Mouse (Mus musculus): ENCODE measurements at regions not wholly inside any gene's neighbourhood (a gene's known extent, or its start where the extent isn't known, plus 50 kb on each side); places are given as distances from the start of the nearest gene placed in this dataset.

DNA sequence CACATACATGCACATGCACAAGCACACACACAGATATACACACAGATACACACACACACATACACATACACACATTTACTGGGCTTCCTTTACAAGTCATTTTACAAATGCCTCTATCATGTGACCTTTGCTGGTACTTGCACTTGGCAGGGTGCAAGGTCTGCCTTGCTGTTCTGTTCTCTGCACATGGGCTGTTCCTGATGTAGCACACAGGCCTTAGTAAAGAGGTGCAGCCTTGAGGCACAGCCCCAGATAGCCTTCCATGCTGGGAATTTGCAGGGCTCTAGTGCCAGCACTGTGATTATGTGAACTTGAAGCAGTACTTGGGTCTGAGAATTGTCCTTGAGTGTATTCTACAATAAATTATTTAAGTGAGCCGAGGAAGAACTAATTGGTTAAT, 133.9 kb upstream of the Myt1l start:
- TF ChIP-seq GATA4 (IDR thresholded peaks at IDR 0.05; ENCODE audit: insufficient replicate concordance, low read length), result no peak

DNA sequence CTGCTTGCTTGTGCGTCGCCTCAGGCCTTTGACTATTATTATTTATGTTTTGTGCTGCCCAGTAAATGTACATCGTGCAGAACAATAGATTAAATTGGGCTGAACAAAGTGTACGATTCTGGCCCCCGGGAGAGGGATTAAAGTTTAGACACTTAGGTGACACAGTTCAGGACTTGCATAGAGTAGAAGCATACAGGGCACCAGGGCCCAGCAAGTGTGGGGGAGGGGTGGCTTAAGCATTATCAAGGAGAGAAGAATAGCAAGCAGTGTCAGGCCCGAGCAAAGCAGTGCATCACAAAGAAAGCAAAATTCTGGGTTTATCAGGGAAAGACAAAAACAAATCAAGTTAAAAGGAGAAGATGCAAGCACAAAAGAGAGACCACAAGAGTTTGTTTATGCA, 133.3 kb upstream of the Myt1l start:
- no peak for TF ChIP-seq GATA4 (IDR thresholded peaks at IDR 0.05; ENCODE audit: insufficient replicate concordance, low read length)

DNA sequence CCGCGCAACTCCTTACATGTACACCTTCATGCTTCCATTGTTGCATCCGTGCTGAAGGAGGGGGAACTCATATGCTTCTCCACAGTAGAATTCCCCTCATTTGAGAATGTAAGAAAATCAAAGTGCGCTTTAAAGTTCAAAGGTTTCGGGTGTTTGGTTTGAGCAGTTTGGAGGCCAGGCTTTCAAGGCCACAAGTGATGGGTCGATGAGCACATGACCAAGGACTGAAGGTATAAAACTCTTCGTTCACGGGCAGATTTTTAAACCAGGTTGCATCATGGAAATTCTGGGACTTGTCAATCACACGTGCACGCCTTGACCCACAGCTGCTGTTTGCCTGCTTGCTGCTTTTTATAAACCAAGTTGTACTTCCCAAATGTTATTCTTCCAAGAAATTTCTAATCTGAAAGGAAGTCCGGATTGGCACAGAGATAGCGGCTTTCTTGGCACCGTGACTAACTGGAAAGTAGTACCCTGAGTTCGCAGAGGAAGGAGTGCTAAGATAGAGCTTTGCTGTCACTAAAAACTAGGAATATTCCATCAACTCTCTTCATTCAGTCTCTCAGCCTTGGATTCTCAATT, 132.7 kb upstream of the Myt1l start:
- TF ChIP-seq GATA4 (IDR thresholded peaks at IDR 0.05; ENCODE audit: insufficient replicate concordance, low read length), result 0 out of 2 replicates have a peak, but pooled peaks have one; percentile 13

DNA sequence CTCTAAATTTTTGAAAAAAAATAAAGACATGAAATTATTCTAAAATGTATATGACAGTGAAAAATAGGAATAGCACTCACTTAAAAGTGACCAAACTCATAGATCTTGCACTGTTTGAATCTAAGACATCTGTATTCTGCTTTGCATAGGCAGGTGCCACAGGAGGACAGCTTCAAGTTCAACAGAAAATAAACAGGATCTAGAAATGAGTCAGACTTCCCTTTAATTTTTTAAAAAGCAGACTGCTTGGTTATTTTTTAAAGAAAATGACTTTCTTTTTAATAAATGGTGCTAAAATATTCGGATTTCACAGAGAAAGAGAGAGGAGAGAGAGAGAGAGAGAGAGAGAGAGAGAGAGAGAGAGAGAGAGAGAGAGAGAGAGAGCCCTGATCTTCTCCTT, 123.8 kb upstream of the Myt1l start:
- no peak for TF ChIP-seq GATA4 (IDR thresholded peaks at IDR 0.05; ENCODE audit: insufficient replicate concordance, low read length)

DNA sequence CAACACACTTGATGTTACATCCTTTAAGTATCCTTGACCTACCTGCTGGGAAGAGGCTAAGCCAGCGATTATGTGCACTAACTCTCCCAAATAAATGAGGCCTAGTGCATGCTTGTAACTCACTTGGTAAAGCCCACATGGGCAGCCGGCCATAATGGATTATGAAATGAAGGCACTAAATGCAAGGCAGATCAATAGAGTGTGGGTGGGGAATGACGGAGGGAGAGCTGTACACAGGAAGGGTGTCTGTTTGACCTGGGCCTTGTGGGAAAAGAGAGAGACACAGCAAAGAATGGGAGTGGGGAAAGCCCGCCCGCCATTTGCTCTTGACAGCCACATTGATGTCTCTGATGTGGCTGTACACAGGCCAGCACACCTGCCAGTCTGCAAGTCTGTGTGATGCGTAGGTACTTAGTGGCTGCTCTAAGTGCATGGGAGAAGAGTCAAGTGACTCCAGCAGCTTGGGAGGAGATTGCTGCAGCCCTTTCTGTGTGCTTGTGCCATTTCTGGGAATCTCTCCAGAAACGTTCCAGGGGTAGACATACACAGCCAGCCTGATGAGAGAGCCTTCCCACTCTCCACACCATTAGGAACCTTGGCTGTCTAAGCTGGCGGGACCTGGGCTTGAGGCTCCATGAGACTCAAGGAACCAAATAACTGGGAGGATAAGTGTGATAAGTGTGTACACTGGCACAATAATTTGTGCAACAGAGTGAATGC, 118.7 kb upstream of the Myt1l start:
- TF ChIP-seq GATA4 (IDR thresholded peaks at IDR 0.05; ENCODE audit: insufficient replicate concordance, low read length), result no peak

DNA sequence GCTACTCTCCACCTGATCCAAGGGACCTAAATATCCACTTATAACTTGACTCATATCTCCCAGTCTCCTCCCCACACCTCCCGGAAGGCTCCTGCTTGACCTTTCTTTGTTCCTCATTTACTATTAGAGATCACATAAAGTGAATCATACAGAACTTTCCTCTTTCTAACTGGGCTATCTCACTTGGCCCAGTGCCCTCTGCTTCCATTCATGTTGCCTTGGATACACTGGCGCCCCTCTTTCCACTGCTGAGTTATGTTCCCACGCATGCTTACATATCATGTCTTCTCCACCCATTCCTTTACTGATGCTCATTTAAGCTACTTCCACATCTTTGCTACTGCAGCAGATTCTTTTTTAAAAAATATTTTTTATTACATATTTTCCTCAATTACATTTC, 94.2 kb upstream of the Myt1l start:
- TF ChIP-seq GATA4 (IDR thresholded peaks at IDR 0.05; ENCODE audit: insufficient replicate concordance, low read length), result no peak

DNA sequence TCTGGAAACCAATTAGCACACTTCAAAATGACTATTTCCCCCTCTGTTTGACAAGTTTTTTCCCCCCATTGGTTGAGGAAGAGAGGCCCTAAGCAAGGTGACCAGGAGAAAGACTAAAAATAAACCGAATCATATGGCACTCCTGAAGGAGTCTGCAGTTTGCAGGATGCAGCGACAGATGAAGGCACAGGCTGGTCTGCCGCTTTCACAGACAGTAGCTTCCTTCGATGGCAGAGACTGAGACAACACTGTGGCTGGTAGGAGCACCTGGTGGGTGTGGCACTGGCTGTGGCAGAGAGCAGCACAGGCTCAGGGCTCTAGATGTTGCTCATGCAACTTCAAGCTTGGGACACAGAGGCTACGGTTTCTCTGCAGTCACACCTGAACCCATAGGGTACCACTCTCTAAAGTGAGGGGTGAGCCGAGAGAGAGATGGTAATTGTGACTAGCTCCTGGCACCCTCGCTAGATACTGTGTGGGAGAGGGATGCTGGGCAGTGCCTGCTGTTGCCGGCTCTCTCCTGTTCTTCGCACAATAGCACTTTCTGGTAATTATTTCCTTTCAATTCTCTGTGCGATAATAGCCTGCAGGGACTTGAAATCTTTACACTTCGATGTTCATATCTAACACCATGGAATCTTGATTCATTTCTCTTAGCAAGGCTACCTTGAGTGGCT, 88.7 kb upstream of the Myt1l start:
- TF ChIP-seq GATA4 (IDR thresholded peaks at IDR 0.05; ENCODE audit: insufficient replicate concordance, low read length), result no peak
